Mouse (Mus musculus) embryonic facial prominence, embryonic 13.5 days (tissue): ENCODE results near the gene Foxi3. TPM values are rescaled to one million over a fixed set of nuclear protein-coding genes. Genes with fewer than 3 reads are reported as not detected.

ENCODE experiments used
- ATAC-seq: fragments of 200-750 bp; cut with Nextera tagmentation; 2 replicates; pipeline ENCODE4 v1.8.0; 2017; ENCODE audit warnings: low read depth; ENCODE audit not compliant: insufficient number of reproducible peaks, insufficient read depth, low FRiP score, low TSS enrichment
- H3K27ac ChIP-seq: fragments of 300-500 bp; sonication (generic); 2 replicates; pipeline ENCODE4 v1.5.1; 2015; ENCODE audit warnings: moderate library complexity, mild to moderate bottlenecking, inconsistent platforms
- H3K27me3 ChIP-seq: fragments of 300-500 bp; sonication (generic); 2 replicates; pipeline ENCODE4 v1.6.1; 2015; ENCODE audit warnings: mild to moderate bottlenecking, inconsistent platforms
- H3K36me3 ChIP-seq: fragments of 300-500 bp; sonication (generic); 2 replicates; pipeline ENCODE4 v1.6.1; 2015; ENCODE audit warnings: mild to moderate bottlenecking, inconsistent platforms
- H3K4me1 ChIP-seq: fragments of 300-500 bp; sonication (generic); 2 replicates; pipeline ENCODE4 v1.6.1; 2015; ENCODE audit warnings: inconsistent platforms
- H3K4me2 ChIP-seq: fragments of 300-500 bp; sonication (generic); 2 replicates; pipeline ENCODE4 v1.6.1; 2015; ENCODE audit warnings: moderate library complexity, mild to moderate bottlenecking, inconsistent platforms
- H3K4me3 ChIP-seq: fragments of 300-500 bp; sonication (generic); 2 replicates; pipeline ENCODE4 v1.5.1; 2015; ENCODE audit warnings: mild to moderate bottlenecking, inconsistent platforms
- H3K9ac ChIP-seq: fragments of 300-500 bp; sonication (generic); 2 replicates; pipeline ENCODE4 v1.6.1; 2015; ENCODE audit warnings: mild to moderate bottlenecking, inconsistent platforms
- H3K9me3 ChIP-seq: fragments of 300-500 bp; sonication (generic); 2 replicates; pipeline ENCODE4 v1.6.1; 2016; ENCODE audit warnings: inconsistent platforms
- WGBS: fragments of 180-500 bp; shearing (Covaris S2); methylation state at CpG from one replicate; pipeline ENCODE4 v1.1.7; 2015; ENCODE audit warnings: mixed read lengths; 5-methylcytosine and 5-hydroxymethylcytosine counted together
- polyA plus RNA-seq: library from polyadenylated mRNA; unstranded; fragments of >200 nt; fragmentation: Nextera tagmentation; extraction: Ambion mirVana; gene quantifications from 2 replicates; pipeline ENCODE4 v1.2.1, GENCODE M21; 2015

The Foxi3 gene
- polyA plus RNA-seq, result 1.4 and 1.7 TPM in 2 replicates

DNA sequence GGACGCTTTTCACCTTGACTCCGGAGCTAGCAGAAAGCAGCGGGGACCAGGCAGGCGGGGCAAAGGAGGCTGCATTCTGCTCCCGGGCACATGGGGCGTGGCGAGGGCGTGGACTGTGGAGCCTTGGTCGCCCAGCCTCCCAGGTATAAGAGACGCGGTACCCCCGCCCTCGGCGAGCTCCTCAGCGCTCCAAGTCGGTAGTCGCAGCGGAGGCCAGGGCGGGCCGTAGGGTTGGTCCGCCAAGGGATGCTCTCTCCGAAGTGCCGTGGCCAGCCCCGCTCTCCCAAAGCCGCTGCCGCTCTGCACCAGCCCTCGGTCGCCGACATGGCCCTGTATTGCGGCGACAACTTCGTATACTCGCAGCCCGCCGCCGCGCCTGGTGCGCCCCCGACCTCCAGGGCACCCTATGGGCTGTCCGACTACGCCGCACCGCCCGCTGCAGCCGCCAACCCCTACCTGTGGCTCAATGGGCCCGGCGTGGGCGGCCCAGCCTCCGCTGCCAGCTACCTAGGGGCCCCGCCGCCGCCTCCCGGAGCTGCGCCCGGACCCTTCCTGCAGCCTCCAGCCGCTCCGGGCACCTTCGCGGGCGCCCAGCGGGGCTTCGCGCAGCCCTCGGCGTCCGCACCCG, at the start of gene Foxi3:
TSS of gene Foxi3 (plus strand) at position 247 of the 628 bp plus-strand sequence.
- H3K4me3 ChIP-seq, result peak within 1 kb of the TSS; percentile 53
- ATAC-seq, result peak; percentile 77; the same call in 1 of the 2 replicates
- H3K9me3 ChIP-seq, result no peaks in the 10 kb centered on the region
- H3K4me2 ChIP-seq, result peak within 1 kb of the TSS; percentile 94
- H3K36me3 ChIP-seq, result no peaks in the 10 kb centered on the region
- no peak within 1 kb of the TSS for H3K27ac ChIP-seq
- peaks cover 79% of the 10 kb centered on the region for H3K27me3 ChIP-seq
- H3K4me1 ChIP-seq, result peaks cover 15% of the 10 kb centered on the region
- peak within 1 kb of the TSS; percentile 61 for H3K9ac ChIP-seq
- WGBS, result under 1% methylated on average over 65 of the region's 67 CpGs

DNA sequence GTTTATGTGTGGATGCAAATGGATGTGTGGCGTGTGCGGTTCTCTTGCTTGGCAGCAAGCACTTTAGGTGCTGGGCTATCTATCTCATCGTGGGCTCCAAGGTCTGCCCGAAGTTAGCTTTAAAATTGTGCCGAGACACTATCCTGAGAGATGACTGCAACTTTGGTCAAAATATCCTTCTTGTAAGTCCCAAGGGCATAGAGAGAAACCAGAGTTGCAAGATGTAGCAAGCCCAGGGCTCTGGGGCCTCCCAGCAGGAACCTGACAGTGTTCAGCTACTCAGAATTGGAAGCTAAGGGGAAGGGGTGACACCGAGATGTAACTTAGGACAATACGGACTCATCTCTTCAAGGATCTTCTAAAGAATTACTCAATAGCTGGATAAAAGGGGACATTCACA, 46.8 kb upstream of the Foxi3 start:
- Histone ChIP-seq H3K9me3 (no peaks in the 10 kb centered on the region), H3K9ac (no peak overlapping the region), H3K36me3 (peaks cover 18% of the 10 kb centered on the region), H3K4me1 (peaks cover 17% of the 10 kb centered on the region), H3K4me3 (no peak overlapping the region), H3K27me3 (peaks cover 3% of the 10 kb centered on the region; the same call in 1 of the 2 replicates), H3K27ac (no peak overlapping the region), H3K4me2 (no peak overlapping the region)
- 85% methylated on average over 7 of the region's 7 CpGs for WGBS
- no peak for ATAC-seq

- Histone ChIP-seq H3K9me3 (no peaks in the 10 kb centered on the region), H3K9ac (no peak overlapping the region), H3K4me2 (no peak overlapping the region), H3K27ac (no peak overlapping the region), H3K4me3 (no peak overlapping the region), H3K27me3 (peaks cover 3% of the 10 kb centered on the region; the same call in 1 of the 2 replicates), H3K36me3 (peaks cover 16% of the 10 kb centered on the region), H3K4me1 (peaks cover 17% of the 10 kb centered on the region)
- WGBS, result 72% methylated on average over 4 of the region's 4 CpGs
- ATAC-seq, result no peak
These were observed 46.0 kb upstream of the Foxi3 start for GRCm38 (mm10) chr6:70910285-70910684.

DNA sequence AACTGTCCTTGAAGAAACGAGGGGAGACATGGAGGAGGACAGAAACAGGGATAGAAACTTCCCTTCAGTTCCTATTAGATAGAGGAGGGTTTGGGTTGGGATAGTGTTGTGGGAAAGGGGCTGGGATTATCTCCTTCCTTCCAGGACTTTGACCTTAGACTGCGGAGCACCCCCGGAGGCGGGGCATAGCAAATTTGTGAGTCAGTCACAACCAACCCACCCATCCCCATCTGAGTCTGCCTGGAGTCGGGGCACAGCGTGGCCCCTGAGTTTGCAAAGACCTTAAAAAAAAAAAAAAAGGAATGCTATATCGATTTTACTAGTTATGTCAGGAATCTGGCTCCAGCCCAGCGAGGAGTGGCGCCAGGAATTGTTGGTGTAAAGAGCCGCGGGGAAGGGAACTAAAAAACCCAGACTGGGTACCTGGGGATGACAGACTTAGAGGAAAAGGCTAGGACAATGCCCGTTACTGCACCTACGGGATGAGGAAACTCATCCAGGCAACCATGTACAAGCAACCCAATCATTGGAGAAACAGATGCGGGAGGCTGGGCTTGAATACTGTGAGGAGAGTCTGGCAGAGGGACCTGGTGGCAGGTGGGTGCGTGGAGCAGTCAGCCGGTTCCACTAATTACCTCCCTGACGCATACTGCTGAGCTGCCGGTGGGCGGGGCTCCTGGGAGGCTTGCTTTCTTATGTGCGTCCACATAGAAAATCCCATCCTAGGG, 44.5 kb upstream of the Foxi3 start:
- Histone ChIP-seq H3K9ac (no peak overlapping the region), H3K4me3 (peak overlapping the region; percentile 24), H3K27me3 (peaks cover 3% of the 10 kb centered on the region; the same call in 1 of the 2 replicates), H3K4me1 (peaks cover 17% of the 10 kb centered on the region), H3K9me3 (no peaks in the 10 kb centered on the region), H3K27ac (no peak overlapping the region), H3K36me3 (peaks cover under 1% of the 10 kb centered on the region; the same call in 1 of the 2 replicates), H3K4me2 (peak overlapping the region; percentile 53)
- no peak for ATAC-seq
- WGBS, result 6% methylated on average over 20 of the region's 20 CpGs

DNA sequence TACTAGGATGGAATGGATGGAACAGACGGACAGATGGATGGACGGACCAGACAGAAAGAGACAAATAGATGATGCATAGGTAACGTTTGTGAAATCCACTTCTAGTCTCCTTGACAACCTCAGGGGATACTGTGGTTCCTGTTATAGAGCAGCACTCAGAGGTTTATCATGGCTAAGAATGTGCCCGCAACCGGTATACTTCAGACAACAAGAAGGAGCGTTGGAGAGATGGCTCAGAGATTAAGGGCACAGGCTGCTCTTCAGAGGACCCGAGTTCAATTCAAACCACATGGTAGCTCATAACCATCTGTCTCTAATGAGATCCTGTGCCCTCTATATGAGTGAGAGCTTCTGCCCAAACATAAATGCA, 44.0 kb upstream of the Foxi3 start:
- Histone ChIP-seq H3K9me3 (no peaks in the 10 kb centered on the region), H3K27me3 (peaks cover 3% of the 10 kb centered on the region; the same call in 1 of the 2 replicates), H3K9ac (no peak overlapping the region), H3K36me3 (no peaks in the 10 kb centered on the region), H3K27ac (no peak overlapping the region), H3K4me1 (peaks cover 17% of the 10 kb centered on the region), H3K4me3 (no peak overlapping the region), H3K4me2 (peak overlapping the region; percentile 53)
- no peak for ATAC-seq
- WGBS, result 44% methylated on average over 7 of the region's 7 CpGs

DNA sequence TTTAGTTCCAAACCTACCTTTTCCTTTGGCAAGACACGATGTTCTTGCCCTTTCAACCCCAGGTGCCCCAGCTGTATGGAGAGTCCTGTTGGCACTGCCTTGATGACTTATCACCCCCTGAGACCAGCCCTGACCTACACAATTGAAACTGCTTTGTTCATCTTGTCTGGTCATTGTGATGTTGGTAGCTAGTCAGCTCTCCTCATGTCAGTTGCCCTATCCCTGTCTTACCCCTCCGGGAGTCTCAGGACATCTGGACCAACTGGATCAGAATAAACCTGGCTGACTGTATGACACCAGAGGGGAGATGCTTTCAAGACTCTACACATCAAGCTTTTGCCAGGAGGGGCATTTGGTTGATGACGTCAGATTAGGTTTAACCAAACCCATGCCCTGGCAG, 37.5 kb upstream of the Foxi3 start, which contains the start of gene Tex37:
TSS of gene Tex37 (minus strand) at position 101 of the 400 bp plus-strand sequence.
- no peak within 1 kb of the TSS for H3K4me3 ChIP-seq
- no peaks in the 10 kb centered on the region for H3K36me3 ChIP-seq
- H3K27ac ChIP-seq, result no peak within 1 kb of the TSS
- 83% methylated on average over 3 of the region's 3 CpGs for WGBS
- no peaks in the 10 kb centered on the region for H3K9me3 ChIP-seq
- peaks cover 13% of the 10 kb centered on the region for H3K4me1 ChIP-seq
- no peaks in the 10 kb centered on the region for H3K27me3 ChIP-seq
- H3K9ac ChIP-seq, result no peak within 1 kb of the TSS
- ATAC-seq, result no peak
- H3K4me2 ChIP-seq, result no peak within 1 kb of the TSS

GRCm38 (mm10) chr6:70921274-70922074, 34.9 kb upstream of the Foxi3 start:
- no peak for ATAC-seq

DNA sequence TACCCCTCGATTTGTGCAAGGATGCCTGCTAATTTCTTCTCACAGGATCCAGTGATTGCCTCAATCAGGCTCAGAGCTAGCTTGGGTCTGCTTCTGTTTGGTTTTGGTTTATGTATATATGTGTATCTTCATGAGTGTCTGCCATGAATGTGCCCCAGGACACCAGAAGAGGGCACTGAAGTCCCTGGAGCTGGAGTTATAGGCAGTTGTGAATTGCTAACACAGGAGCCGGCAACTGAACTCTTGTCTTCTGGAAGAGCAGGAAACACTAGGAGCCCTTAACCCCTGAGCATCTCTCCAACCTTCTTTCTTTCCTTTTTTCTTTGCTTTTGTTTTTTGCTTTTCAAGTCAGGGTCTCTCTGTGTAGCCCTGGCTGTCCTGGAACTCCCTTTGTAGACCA, 24.5 kb upstream of the Foxi3 start:
- no peak overlapping the region for H3K4me2 ChIP-seq
- no peak for ATAC-seq
- no peak overlapping the region for H3K4me3 ChIP-seq
- no peaks in the 10 kb centered on the region for H3K4me1 ChIP-seq
- WGBS, result 83% methylated on average over 2 of the region's 2 CpGs
- no peak overlapping the region for H3K9ac ChIP-seq
- no peaks in the 10 kb centered on the region for H3K36me3 ChIP-seq
- H3K27me3 ChIP-seq, result no peaks in the 10 kb centered on the region
- no peak overlapping the region for H3K27ac ChIP-seq
- no peaks in the 10 kb centered on the region for H3K9me3 ChIP-seq

More at GRCm38 (mm10) chr6:70921274-70922074, 34.9 kb upstream of the Foxi3 start:
- 1% methylated on average over 22 of the region's 22 CpGs for WGBS
- H3K27me3 ChIP-seq, result no peaks in the 10 kb centered on the region
- peak overlapping the region; percentile 61 for H3K4me2 ChIP-seq
- H3K4me1 ChIP-seq, result peaks cover 13% of the 10 kb centered on the region
- H3K9ac ChIP-seq, result peak overlapping the region; percentile 47
- H3K27ac ChIP-seq, result peak overlapping the region; percentile 39; the same call in 1 of the 2 replicates
- no peaks in the 10 kb centered on the region for H3K36me3 ChIP-seq
- peak overlapping the region; percentile 32 for H3K4me3 ChIP-seq
- no peaks in the 10 kb centered on the region for H3K9me3 ChIP-seq

DNA sequence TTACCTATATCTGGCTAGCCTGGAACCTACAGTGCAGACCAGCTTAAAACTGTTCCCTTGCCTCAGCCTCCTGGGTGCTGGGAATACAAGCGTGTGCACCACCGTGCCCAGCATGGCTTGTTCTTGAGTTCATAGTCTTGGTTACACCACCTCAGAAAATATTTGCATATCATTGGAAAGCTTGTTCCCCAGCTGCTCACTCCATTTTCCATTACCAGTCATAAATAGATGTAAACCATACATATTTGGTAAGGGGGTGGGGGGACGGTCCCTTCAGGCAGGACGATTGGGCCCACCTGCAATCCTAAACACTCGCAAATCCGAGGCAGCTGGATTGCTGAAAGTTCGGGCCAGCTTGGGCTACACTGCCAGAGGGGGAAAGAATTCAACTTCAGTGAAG, 3.1 kb upstream of the Foxi3 start:
- Histone ChIP-seq H3K9ac (no peak overlapping the region), H3K4me1 (peaks cover 15% of the 10 kb centered on the region), H3K4me2 (no peak overlapping the region), H3K9me3 (no peaks in the 10 kb centered on the region), H3K36me3 (no peaks in the 10 kb centered on the region), H3K27me3 (peaks cover 64% of the 10 kb centered on the region), H3K4me3 (no peak overlapping the region), H3K27ac (no peak overlapping the region)
- no peak for ATAC-seq
- WGBS, result 61% methylated on average over 7 of the region's 7 CpGs

GRCm38 (mm10) chr6:70954040-70954439, 2.3 kb upstream of the Foxi3 start:
- 8% methylated on average over 6 of the region's 6 CpGs for whole genome bisulfite sequencing
- no peaks in the 10 kb centered on the region for H3K36me3 ChIP-seq
- no peak for ATAC-seq

DNA sequence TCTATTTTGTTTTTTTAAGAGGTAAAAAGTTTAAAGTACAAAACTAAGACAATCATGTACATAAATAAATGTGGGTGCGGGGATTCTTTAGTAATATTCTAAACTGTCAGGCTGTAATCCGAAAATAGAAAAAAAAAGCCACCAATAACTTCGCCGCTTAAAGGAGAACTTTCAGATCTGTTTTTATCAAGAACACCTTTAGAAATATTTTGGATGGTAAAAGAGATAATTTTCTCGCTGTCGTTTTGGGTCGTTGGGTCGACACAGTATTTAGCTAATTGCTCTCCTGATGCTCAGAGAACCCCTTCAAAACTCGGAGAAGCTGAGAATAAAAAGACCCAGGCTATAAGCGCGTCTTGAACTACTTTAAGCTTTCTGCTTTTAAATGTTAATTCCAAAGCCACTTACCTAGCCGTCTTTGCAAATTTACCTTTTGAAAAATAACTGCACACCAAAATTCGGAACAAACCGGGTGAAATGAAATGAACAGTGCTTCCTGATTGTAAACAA, 985 bp upstream of the Foxi3 start:
- Histone ChIP-seq H3K27me3 (peaks cover 79% of the 10 kb centered on the region), H3K4me3 (no peak overlapping the region), H3K9me3 (no peaks in the 10 kb centered on the region), H3K9ac (no peak overlapping the region), H3K36me3 (no peaks in the 10 kb centered on the region), H3K27ac (no peak overlapping the region), H3K4me1 (peaks cover 15% of the 10 kb centered on the region), H3K4me2 (no peak overlapping the region)
- 3% methylated on average over 14 of the region's 14 CpGs for WGBS
- ATAC-seq, result no peak

More at GRCm38 (mm10) chr6:70954040-70954439, 2.3 kb upstream of the Foxi3 start:
- no peaks in the 10 kb centered on the region for H3K9me3 ChIP-seq
- H3K9ac ChIP-seq, result no peak overlapping the region
- H3K4me3 ChIP-seq, result no peak overlapping the region
- no peak overlapping the region for H3K27ac ChIP-seq
- no peak overlapping the region for H3K4me2 ChIP-seq
- H3K27me3 ChIP-seq, result peaks cover 72% of the 10 kb centered on the region
- H3K4me1 ChIP-seq, result peaks cover 15% of the 10 kb centered on the region
